Mouse (Mus musculus): ENCODE data around the gene Rasgef1a.

DNA sequence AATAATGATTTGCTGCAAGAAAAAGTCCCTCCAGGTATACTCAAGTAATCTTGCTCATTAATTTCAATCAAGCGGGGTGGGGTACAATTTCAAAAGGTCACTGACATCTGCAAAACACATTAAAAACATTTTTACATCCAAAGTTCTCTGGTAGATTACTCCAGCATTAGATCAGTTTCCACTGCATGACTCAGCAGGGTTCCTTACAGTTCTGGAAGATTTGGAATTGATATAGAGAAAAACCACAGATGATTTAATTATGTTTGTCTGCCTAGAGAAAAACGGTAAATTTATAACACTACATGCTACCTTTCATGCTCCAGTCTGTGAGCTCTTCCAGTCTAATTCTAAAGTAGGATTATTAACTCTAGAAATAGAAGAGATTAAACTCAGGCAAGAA is 118.8 kb downstream of the Rasgef1a start:
- TF ChIP-seq POLR2A (IDR thresholded peaks at IDR 0.05; ENCODE audit: borderline replicate concordance, control insufficient read depth, low read depth, low read length) (no peak), CTCF (IDR thresholded peaks at IDR 0.05; ENCODE audit: control insufficient read depth, insufficient read depth, low read length) (no peak)
